Mouse (Mus musculus): ENCODE measurements at regions not wholly inside any gene's neighbourhood (a gene's known extent, or its start where the extent isn't known, plus 50 kb on each side); places are given as distances from the start of the nearest gene placed in this dataset.
"Not testable (repeated sequence)": the region's sequence is repeated elsewhere in the genome, so short reads cannot be mapped to it uniquely, and the experiment has no call there.

- no peak for ATAC-seq (ENCODE audit: insufficient number of reproducible peaks, low FRiP score)
- 67% methylated on average over 5 of the region's 5 CpGs for WGBS
Observed at GRCm38 (mm10) chr2:92664939-92665338, 65.4 kb downstream of the Chst1 start.

DNA sequence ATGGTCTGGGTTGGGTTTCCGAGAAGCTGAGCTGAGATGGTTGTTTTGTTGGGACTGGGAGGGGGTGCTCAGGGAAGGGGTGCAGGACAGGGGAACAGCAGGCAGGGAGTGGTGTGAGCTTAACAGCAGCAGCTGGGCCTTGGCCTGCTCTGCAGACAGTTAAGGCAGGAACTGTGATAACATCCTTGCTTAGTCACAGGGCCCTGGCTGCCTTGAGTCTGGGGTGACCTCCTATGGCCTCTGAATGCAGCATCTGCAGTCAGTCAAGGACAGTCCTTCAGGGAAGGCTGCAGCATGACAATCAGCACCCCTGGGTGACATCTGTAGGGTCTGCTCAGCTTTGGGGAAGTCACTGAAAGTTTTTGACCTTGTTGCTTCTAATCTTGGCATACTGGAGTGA is 67.7 kb downstream of the Chst1 start:
- no peaks in the 10 kb centered on the region for H3K36me3 ChIP-seq
- ATAC-seq (ENCODE audit: insufficient number of reproducible peaks, low FRiP score): no peak
- no peak overlapping the region for H3K27ac ChIP-seq (ENCODE audit: poor library complexity, severe bottlenecking)
- no peaks in the 10 kb centered on the region for H3K9me3 ChIP-seq (replicated peaks)
- no peak overlapping the region for H3K9ac ChIP-seq
- H3K27me3 ChIP-seq (replicated peaks): 0 out of 2 replicates have a peak, but pooled peaks cover 5% of the 10 kb centered on the region
- H3K4me2 ChIP-seq: no peak overlapping the region
- H3K4me3 ChIP-seq: no peak overlapping the region
- peaks cover 12% of the 10 kb centered on the region for H3K4me1 ChIP-seq (replicated peaks)
- WGBS: 36% methylated on average over 1 of the region's 1 CpGs

More at GRCm38 (mm10) chr2:92664939-92665338, 65.4 kb downstream of the Chst1 start:
- no peak overlapping the region for H3K4me2 ChIP-seq
- no peaks in the 10 kb centered on the region for H3K36me3 ChIP-seq
- no peak overlapping the region for H3K27ac ChIP-seq (ENCODE audit: poor library complexity, severe bottlenecking)
- no peak overlapping the region for H3K9ac ChIP-seq
- no peaks in the 10 kb centered on the region for H3K9me3 ChIP-seq (replicated peaks)
- 0 out of 2 replicates have a peak, but pooled peaks cover under 1% of the 10 kb centered on the region for H3K27me3 ChIP-seq (replicated peaks)
- H3K4me3 ChIP-seq: no peak overlapping the region
- peaks cover 12% of the 10 kb centered on the region for H3K4me1 ChIP-seq (replicated peaks)

DNA sequence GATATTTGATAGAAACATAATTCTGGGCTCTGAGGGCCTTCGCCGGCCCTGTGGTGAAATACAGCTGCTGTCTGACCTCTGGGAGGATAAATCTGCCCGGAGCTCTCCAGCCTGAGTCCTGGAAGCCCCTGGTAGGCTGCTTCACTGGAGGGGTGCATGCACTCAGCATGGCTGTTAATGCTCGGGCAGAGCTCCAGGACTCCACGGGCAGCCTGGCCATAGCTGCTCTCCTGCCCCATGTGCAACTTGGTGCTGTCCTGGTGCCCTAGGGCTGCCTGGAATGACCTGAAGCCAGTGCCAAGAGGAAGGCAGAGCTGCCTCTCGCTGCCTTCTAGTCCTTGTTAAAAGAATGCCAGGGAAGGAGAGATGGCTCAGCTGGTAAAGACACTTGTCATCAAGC is 68.2 kb downstream of the Chst1 start:
- H3K4me2 ChIP-seq: no peak overlapping the region
- WGBS: 60% methylated on average over 6 of the region's 6 CpGs

GRCm38 (mm10) chr2:92669431-92670081 is 70.0 kb downstream of the Chst1 start:
- not testable (repeated sequence) for H3K4me2 ChIP-seq; H3K36me3 ChIP-seq; H3K4me3 ChIP-seq; H3K9ac ChIP-seq; H3K27ac ChIP-seq (ENCODE audit: poor library complexity, severe bottlenecking); ATAC-seq (ENCODE audit: insufficient number of reproducible peaks, low FRiP score); H3K9me3 ChIP-seq (replicated peaks)
- H3K27me3 ChIP-seq (replicated peaks): peaks cover 14% of the 10 kb centered on the region; the same call in 1 of the 2 replicates
- peaks cover 12% of the 10 kb centered on the region for H3K4me1 ChIP-seq (replicated peaks)
- 54% methylated on average over 10 of the region's 10 CpGs for WGBS

More for the DNA sequence above, 68.2 kb downstream of the Chst1 start:
- Histone ChIP-seq H3K27me3 (replicated peaks) (0 out of 2 replicates have a peak, but pooled peaks cover 5% of the 10 kb centered on the region), H3K4me3 (no peak overlapping the region), H3K36me3 (no peaks in the 10 kb centered on the region), H3K9ac (no peak overlapping the region), H3K27ac (ENCODE audit: poor library complexity, severe bottlenecking) (no peak overlapping the region), H3K4me1 (replicated peaks) (peaks cover 12% of the 10 kb centered on the region), H3K9me3 (replicated peaks) (no peaks in the 10 kb centered on the region)
- ATAC-seq (ENCODE audit: insufficient number of reproducible peaks, low FRiP score): no peak

- H3K9ac ChIP-seq: no peak overlapping the region
- H3K9me3 ChIP-seq (replicated peaks): no peaks in the 10 kb centered on the region
- no peak overlapping the region for H3K4me2 ChIP-seq
- ATAC-seq (ENCODE audit: insufficient number of reproducible peaks, low FRiP score): no peak
- H3K36me3 ChIP-seq: no peaks in the 10 kb centered on the region
- peaks cover 25% of the 10 kb centered on the region; the same call in 1 of the 2 replicates for H3K27me3 ChIP-seq (replicated peaks)
- 31% methylated on average over 5 of the region's 5 CpGs for WGBS
- H3K4me3 ChIP-seq: no peak overlapping the region
- H3K27ac ChIP-seq (ENCODE audit: poor library complexity, severe bottlenecking): no peak overlapping the region
- H3K4me1 ChIP-seq (replicated peaks): peaks cover 12% of the 10 kb centered on the region
Observed at GRCm38 (mm10) chr2:92671586-92671985, 72.1 kb downstream of the Chst1 start.

GRCm38 (mm10) chr2:92672106-92672505 is 72.6 kb downstream of the Chst1 start:
- H3K4me1 ChIP-seq (replicated peaks): peaks cover 9% of the 10 kb centered on the region
- H3K9ac ChIP-seq: no peak overlapping the region
- ATAC-seq (ENCODE audit: insufficient number of reproducible peaks, low FRiP score): no peak
- H3K27ac ChIP-seq (ENCODE audit: poor library complexity, severe bottlenecking): no peak overlapping the region
- no peaks in the 10 kb centered on the region for H3K9me3 ChIP-seq (replicated peaks)
- H3K27me3 ChIP-seq (replicated peaks): peaks cover 25% of the 10 kb centered on the region; the same call in 1 of the 2 replicates
- H3K36me3 ChIP-seq: no peaks in the 10 kb centered on the region
- 65% methylated on average over 4 of the region's 4 CpGs for WGBS
- no peak overlapping the region for H3K4me2 ChIP-seq
- H3K4me3 ChIP-seq: no peak overlapping the region

DNA sequence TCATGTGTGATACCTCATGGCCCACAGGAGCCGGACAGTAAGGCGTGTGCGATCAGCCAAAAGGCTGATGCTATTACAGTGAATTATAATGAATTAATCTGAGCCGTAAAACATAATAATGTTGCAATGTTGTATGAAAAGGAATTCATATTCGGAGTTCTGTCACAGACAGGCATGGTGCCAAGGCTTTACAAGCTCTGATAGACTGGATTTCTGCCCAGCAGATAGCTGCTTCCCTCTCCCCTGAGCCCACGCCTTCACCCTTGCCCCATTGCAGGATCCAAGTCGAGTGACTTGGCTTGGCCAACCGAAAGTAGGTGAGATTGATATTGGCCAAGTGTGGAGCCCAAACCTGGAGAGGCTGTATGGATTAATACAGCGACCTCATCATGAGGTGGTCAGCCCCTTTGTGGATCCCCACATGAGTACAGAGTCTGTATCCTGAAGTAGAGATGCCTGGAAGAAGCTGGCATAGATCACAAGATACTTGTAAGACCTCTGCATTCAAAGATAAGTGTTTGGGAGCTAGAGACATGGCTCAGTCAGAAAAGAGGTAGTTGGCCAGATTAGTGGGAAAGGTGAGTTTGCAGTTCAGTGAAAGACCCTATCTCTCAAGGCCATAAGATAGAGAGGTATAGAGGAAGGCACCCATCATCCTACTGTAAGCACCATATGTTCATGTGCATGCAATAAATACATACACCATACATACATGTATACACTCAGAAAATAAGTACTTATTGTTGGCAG is 73.7 kb downstream of the Chst1 start:
- Histone ChIP-seq H3K9ac (no peak overlapping the region), H3K36me3 (no peaks in the 10 kb centered on the region), H3K27ac (ENCODE audit: poor library complexity, severe bottlenecking) (no peak overlapping the region), H3K4me2 (no peak overlapping the region), H3K4me3 (no peak overlapping the region), H3K4me1 (replicated peaks) (peaks cover 4% of the 10 kb centered on the region; the same call in 1 of the 2 replicates), H3K9me3 (replicated peaks) (no peaks in the 10 kb centered on the region), H3K27me3 (replicated peaks) (peaks cover 25% of the 10 kb centered on the region; the same call in 1 of the 2 replicates)
- WGBS: 73% methylated on average over 9 of the region's 9 CpGs
- ATAC-seq (ENCODE audit: insufficient number of reproducible peaks, low FRiP score): no peak

- Histone ChIP-seq H3K9me3 (replicated peaks) (no peaks in the 10 kb centered on the region), H3K36me3 (no peaks in the 10 kb centered on the region), H3K4me1 (replicated peaks) (peaks cover 9% of the 10 kb centered on the region; the same call in 1 of the 2 replicates), H3K27ac (ENCODE audit: poor library complexity, severe bottlenecking) (no peak overlapping the region), H3K9ac (no peak overlapping the region), H3K4me3 (no peak overlapping the region), H3K27me3 (replicated peaks) (peaks cover 25% of the 10 kb centered on the region; the same call in 1 of the 2 replicates), H3K4me2 (no peak overlapping the region)
- WGBS: 37% methylated on average over 4 of the region's 4 CpGs
- no peak for ATAC-seq (ENCODE audit: insufficient number of reproducible peaks, low FRiP score)
Observed at GRCm38 (mm10) chr2:92673931-92674330, 74.4 kb downstream of the Chst1 start.

DNA sequence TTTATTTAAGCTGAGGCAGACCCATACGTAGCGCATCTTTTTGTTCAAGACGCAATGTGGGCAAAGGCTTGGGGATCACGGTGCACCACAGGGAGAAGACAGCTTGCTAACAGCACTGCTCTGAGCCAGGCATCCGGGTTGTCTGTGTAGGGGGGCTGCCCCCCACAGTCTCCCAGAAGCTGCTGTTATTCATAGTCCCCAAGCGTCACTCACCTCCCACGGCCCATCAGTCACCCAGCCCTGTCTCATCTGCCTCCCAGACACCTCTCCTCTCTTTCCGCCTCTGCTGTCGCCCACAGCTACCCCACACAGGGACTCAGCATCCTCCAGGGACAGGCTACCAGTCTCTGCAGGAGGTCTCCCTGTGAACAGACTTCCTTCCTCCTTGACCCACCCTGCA is 75.7 kb downstream of the Chst1 start:
- Histone ChIP-seq H3K4me2 (no peak overlapping the region), H3K36me3 (no peaks in the 10 kb centered on the region), H3K9ac (no peak overlapping the region), H3K4me3 (no peak overlapping the region), H3K27ac (ENCODE audit: poor library complexity, severe bottlenecking) (no peak overlapping the region), H3K27me3 (replicated peaks) (peaks cover 21% of the 10 kb centered on the region; the same call in 1 of the 2 replicates), H3K4me1 (replicated peaks) (peaks cover 9% of the 10 kb centered on the region; the same call in 1 of the 2 replicates), H3K9me3 (replicated peaks) (no peaks in the 10 kb centered on the region)
- ATAC-seq (ENCODE audit: insufficient number of reproducible peaks, low FRiP score): no peak
- WGBS: 46% methylated on average over 9 of the region's 9 CpGs

GRCm38 (mm10) chr2:92678276-92678930 is 78.9 kb downstream of the Chst1 start:
- no peak overlapping the region for H3K9ac ChIP-seq
- H3K36me3 ChIP-seq: no peaks in the 10 kb centered on the region
- no peak overlapping the region for H3K4me3 ChIP-seq
- no peak overlapping the region for H3K4me2 ChIP-seq
- WGBS: 21% methylated on average over 5 of the region's 5 CpGs
- no peak for ATAC-seq (ENCODE audit: insufficient number of reproducible peaks, low FRiP score)
- no peaks in the 10 kb centered on the region for H3K9me3 ChIP-seq (replicated peaks)
- peaks cover 9% of the 10 kb centered on the region; the same call in 1 of the 2 replicates for H3K4me1 ChIP-seq (replicated peaks)
- peaks cover 15% of the 10 kb centered on the region; the same call in 1 of the 2 replicates for H3K27me3 ChIP-seq (replicated peaks)
- H3K27ac ChIP-seq (ENCODE audit: poor library complexity, severe bottlenecking): no peak overlapping the region
